Comparison of ENCODE assay signal across 11 mouse cellular contexts in genomic region chrX:20863161-20864101, GRCm38 (mm10). TPM values are rescaled to one million over a fixed set of nuclear protein-coding genes. Genes with fewer than 3 reads are reported as not detected.
A peak's percentile ranks its signal among the peaks of the same experiment; 100 is the strongest.
DNase-seq lines count a peak whose midpoint lies in the region; ATAC-seq and TF ChIP-seq lines count a peak whose summit lies in the region.
"Had no signal": no experiment of that assay in that cellular context is flagged by ENCODE, and none has a peak within 500 bp of the region (broad histone marks: within the 10 kb centered on the region; RNA-seq: fewer than 3 reads in every experiment).

No protein-coding gene starts in this region.

- H3K4me2 ChIP-seq in lung, embryonic 14.5 days = no peak overlapping the region
- H3K4me2 ChIP-seq: liver, embryonic 13.5 days; midbrain, embryonic 12.5 days had no signal

- H3K9me3 ChIP-seq in lung, embryonic 14.5 days (ENCODE audit: low read depth, low read length) = no peaks in the 10 kb centered on the region
- no peaks in the 10 kb centered on the region for H3K9me3 ChIP-seq in heart, embryonic 10.5 days
- H3K9me3 ChIP-seq: liver, embryonic 13.5 days; midbrain, embryonic 12.5 days had no signal

- H3K27me3 ChIP-seq in lung, embryonic 14.5 days (ENCODE audit: insufficient read depth, low read length) = no peaks in the 10 kb centered on the region
- no peaks in the 10 kb centered on the region for H3K27me3 ChIP-seq in Patski
- no peaks in the 10 kb centered on the region for H3K27me3 ChIP-seq in heart, embryonic 10.5 days (ENCODE audit: insufficient read depth, poor library complexity, severe bottlenecking)
- H3K27me3 ChIP-seq: liver, embryonic 13.5 days; midbrain, embryonic 12.5 days had no signal

- H3K36me3 ChIP-seq in lung, embryonic 14.5 days (ENCODE audit: insufficient read depth) = 0 out of 2 replicates have a peak, but pooled peaks cover 2% of the 10 kb centered on the region
- peaks cover 13% of the 10 kb centered on the region for H3K36me3 ChIP-seq in heart, embryonic 10.5 days
- H3K36me3 ChIP-seq: midbrain, embryonic 12.5 days had no signal

- POLR2A ChIA-PET in Patski (lab: Charles Lee) = no interaction called here

- no peaks in the 10 kb centered on the region for H3K4me1 ChIP-seq in lung, embryonic 14.5 days (ENCODE audit: insufficient read depth)
- H3K4me1 ChIP-seq in lung, adult 2 months (ENCODE audit: control insufficient read depth, insufficient read depth, low read length) = peaks cover 2% of the 10 kb centered on the region
- H3K4me1 ChIP-seq in heart, embryonic 10.5 days = peaks cover 18% of the 10 kb centered on the region
- H3K4me1 ChIP-seq: midbrain, embryonic 12.5 days had no signal

- no peak overlapping the region for H3K27ac ChIP-seq in lung, embryonic 14.5 days (ENCODE audit: low read depth)
- 0 out of 2 replicates have a peak overlapping the region, but pooled peaks have one; percentile 42 for H3K27ac ChIP-seq in heart, embryonic 10.5 days
- H3K27ac ChIP-seq: liver, embryonic 13.5 days; midbrain, embryonic 12.5 days had no signal

- H3K9ac ChIP-seq in lung, embryonic 14.5 days = no peak overlapping the region
- H3K9ac ChIP-seq: liver, embryonic 13.5 days; midbrain, embryonic 12.5 days had no signal

- CTCF ChIA-PET in Patski (lab: Charles Lee) = interaction anchor here (1.6 kb wide), 1 partner anchor 34 kb away, joined by 7 read pairs; no protein-coding TSS in a partner anchor

- no peak for TF ChIP-seq POLR2A in lung, adult 2 months (IDR thresholded peaks at IDR 0.05; ENCODE audit: borderline replicate concordance, extremely low read depth, low read depth, low read length)

- peak; percentile 8; the same call in 1 of the 2 replicates for ATAC-seq in lung, embryonic 14.5 days (ENCODE audit: insufficient read depth)
- ATAC-seq in Patski = peak; percentile 40
- ATAC-seq in megakaryocyte progenitor cell, adult 5-6 weeks (replicated peaks; ENCODE audit: poor library complexity) = peak; percentile 56

- DNase-seq in lung, embryonic 14.5 days = no peak
- DNase-seq in lung, adult 2 months = no peak
- DNase-seq in Patski (ENCODE audit: low read depth, low spot score) = no peak
- no peak for DNase-seq in heart, embryonic 10.5 days (ENCODE audit: low spot score)
- DNase-seq in kidney, adult 18-20 months = no peak
- no peak for DNase-seq in adrenal gland, postnatal 4 days (ENCODE audit: low spot score in 2 of 2)
- DNase-seq: cerebellum, adult 9-10 months; kidney, adult 9 months; liver, embryonic 13.5 days had no signal

- WGBS in lung, embryonic 14.5 days = 67% methylated on average over 9 of the region's 9 CpGs
- 70% methylated on average over 9 of the region's 9 CpGs for WGBS in lung, adult 2 months
- WGBS in heart, embryonic 10.5 days = 78% methylated on average over 9 of the region's 9 CpGs

- no peak overlapping the region for H3K4me3 ChIP-seq in lung, embryonic 14.5 days (ENCODE audit: low read depth, low read length)
- no peak overlapping the region for H3K4me3 ChIP-seq in lung, adult 2 months (replicated peaks; ENCODE audit: extremely low read depth, low read depth, low read length)
- no peak overlapping the region for H3K4me3 ChIP-seq in heart, embryonic 10.5 days
- H3K4me3 ChIP-seq: liver, embryonic 13.5 days; midbrain, embryonic 12.5 days had no signal

- TF ChIP-seq CTCF in lung, embryonic 14.5 days (IDR thresholded peaks at IDR 0.05; ENCODE audit: low read depth) = no peak
- no peak for TF ChIP-seq CTCF in lung, adult 2 months (IDR thresholded peaks at IDR 0.05; ENCODE audit: insufficient read depth, low read length)
- no peak for TF ChIP-seq CTCF in Patski (IDR thresholded peaks at IDR 0.05)

- in situ Hi-C loops in Patski (cut with MboI; ENCODE audit: low pct_unique_long_range_greater_than_20kb) = no loop called here

RNA-seq across cellular contexts. Expression of gene Timp1, which starts 6.5 kb away (rescaled TPM):
- 34.2 and 34.7 TPM in 2 replicates for polyA plus RNA-seq in lung, embryonic 14.5 days (2014; fragmentation: Nextera tagmentation; extraction: Ambion mirVana)
- 14.6 and 15.3 TPM in 2 replicates for polyA plus RNA-seq in lung, adult 2 months (2012; rRNA removed)
- 130 TPM for polyA plus RNA-seq in Patski (2021)
- polyA plus RNA-seq in heart, embryonic 10.5 days (2016; fragmentation: Nextera tagmentation; extraction: Ambion mirVana) = 24.2 and 29.2 TPM in 2 replicates
- 0.17 TPM in 1 of 2 replicates, not detected in the other for total RNA-seq in megakaryocyte progenitor cell, adult 5-6 weeks (2015)
- not detected in 2 replicates for total RNA-seq in megakaryocyte progenitor cell, adult 5-6 weeks (2017)
- total RNA-seq in adrenal gland, postnatal 4 days (2021) = 10 to 100 TPM; 42.4 to 44.6 TPM

RNA-seq across cellular contexts. Expression of gene Syn1, which starts 57.4 kb away (rescaled TPM):
- polyA plus RNA-seq in lung, embryonic 14.5 days (2014; fragmentation: Nextera tagmentation; extraction: Ambion mirVana) = 0.11 and 0.42 TPM in 2 replicates
- polyA plus RNA-seq in lung, adult 2 months (2012; rRNA removed) = 1.1 and 1.2 TPM in 2 replicates
- polyA plus RNA-seq in Patski (2021) = 9.4 TPM
- 0.07 and 0.39 TPM in 2 replicates for polyA plus RNA-seq in heart, embryonic 10.5 days (2016; fragmentation: Nextera tagmentation; extraction: Ambion mirVana)
- 0.07 TPM in 1 of 2 replicates, not detected in the other for total RNA-seq in megakaryocyte progenitor cell, adult 5-6 weeks (2015)
- not detected in 2 replicates for total RNA-seq in megakaryocyte progenitor cell, adult 5-6 weeks (2017)
- 10 to 100 TPM; 12.7 to 15.6 TPM for total RNA-seq in adrenal gland, postnatal 4 days (2021)
